Mouse (Mus musculus) CH12.LX (cell line): Measurements from ENCODE around the gene Isyna1.

ENCODE experiments used
- CTCF ChIP-seq, 2 experiments: IDR thresholded peaks in 1 of 2; conservative IDR thresholded peaks in 1 of 2; 2 replicates each; pipeline ENCODE4 v1.5.1; 2011 to 2012; ENCODE audit warnings: low read depth in 2 of 2, low read length in 2 of 2, improper control_type of control experiment in 1 of 2, inconsistent platforms in 1 of 2, mild to moderate bottlenecking in 1 of 2, moderate library complexity in 1 of 2
- IRF4 ChIP-seq: IDR thresholded peaks from 2 replicates; pipeline ENCODE4 v1.6.1; 2014; ENCODE audit warnings: low read depth, mild to moderate bottlenecking, inconsistent platforms, low read length, improper control_type of control experiment
- MAZ ChIP-seq: IDR thresholded peaks from 2 replicates; pipeline ENCODE4 v1.6.1; 2012; ENCODE audit warnings: low read depth, mild to moderate bottlenecking, inconsistent platforms, low read length, improper control_type of control experiment, moderate library complexity
- POLR2A ChIP-seq: IDR thresholded peaks from 2 replicates; pipeline ENCODE4 v1.6.1; 2011; ENCODE audit warnings: low read depth, mild to moderate bottlenecking, improper control_type of control experiment, low read length
- POLR2AphosphoS2 ChIP-seq: IDR thresholded peaks from 2 replicates; pipeline ENCODE4 v1.6.1; 2011; ENCODE audit warnings: low read depth, low read length, improper control_type of control experiment
- SMC3 ChIP-seq: IDR thresholded peaks from 2 replicates; pipeline ENCODE4 v1.6.1; 2011; ENCODE audit warnings: low read depth, low read length, improper control_type of control experiment
- TBP ChIP-seq: conservative IDR thresholded peaks from 2 replicates; pipeline ENCODE4 v1.6.1; 2011; ENCODE audit warnings: low read depth, low read length, improper control_type of control experiment
- USF2 ChIP-seq: conservative IDR thresholded peaks from 2 replicates; pipeline ENCODE4 v1.6.1; 2011; ENCODE audit warnings: low read depth, low read length, improper control_type of control experiment
- ZNF384 ChIP-seq: IDR thresholded peaks from 2 replicates; pipeline ENCODE4 v1.6.1; 2012; ENCODE audit warnings: low read depth, low read length, improper control_type of control experiment, inconsistent platforms

GRCm38 (mm10) chr8:70595811-70596210 is 1.6 kb downstream of the Isyna1 start:
- no peak for TF ChIP-seq POLR2A
- no peak for TF ChIP-seq SMC3
- TF ChIP-seq MAZ = no peak
- TF ChIP-seq POLR2AphosphoS2 = no peak
- no peak for TF ChIP-seq CTCF (conservative IDR thresholded peaks at IDR 0.05 in 1 of 2, IDR thresholded peaks at IDR 0.05 in 1 of 2; ENCODE audit: low read depth in 2 of 2, low read length in 2 of 2)
- no peak for TF ChIP-seq IRF4
- no peak for TF ChIP-seq ZNF384
- no peak for TF ChIP-seq TBP
- no peak for TF ChIP-seq USF2
